Mouse (Mus musculus): ENCODE data around the gene Ttc26.
"Not testable (repeated sequence)": the region's sequence is repeated elsewhere in the genome, so short reads cannot be mapped to it uniquely, and the experiment has no call there.

Gene Ttc26

GRCm38 (mm10) chr6:38453049-38453448, 71.8 kb downstream of the Ttc26 start:
- in situ Hi-C loops (cut with MboI, MseI), result no loop called here

GRCm38 (mm10) chr6:38456425-38456824, 75.2 kb downstream of the Ttc26 start:
- in situ Hi-C loops (cut with MboI, MseI), result not testable (repeated sequence)

- in situ Hi-C loops (cut with MboI, MseI), result no loop called here
Observed at GRCm38 (mm10) chr6:38458075-38458474, 76.8 kb downstream of the Ttc26 start.

- in situ Hi-C loops (cut with MboI, MseI), result loop anchor here in 1 of 2 experiments (10.0 kb wide), 1 partner anchor 1895 kb away; no protein-coding TSS in a partner anchor
Observed at GRCm38 (mm10) chr6:38469591-38469990, 88.3 kb downstream of the Ttc26 start.

Data from T-helper 17 cell (primary cell).